Mouse (Mus musculus) stomach, embryonic 14.5 days (tissue): ENCODE results near the gene Tmem221. TPM values are rescaled to one million over a fixed set of nuclear protein-coding genes. Genes with fewer than 3 reads are reported as not detected.

Experiments
- ATAC-seq: fragments of 200-750 bp; cut with Nextera tagmentation; 2 replicates; pipeline ENCODE4 v1.8.0; 2017; ENCODE audit warnings: low read depth, moderate TSS enrichment; ENCODE audit not compliant: insufficient number of reproducible peaks, insufficient read depth, low FRiP score
- H3K27ac ChIP-seq: fragments of 300-500 bp; sonication (generic); 2 replicates; pipeline ENCODE4 v1.5.1; 2014; ENCODE audit warnings: mild to moderate bottlenecking, low read length, moderate library complexity, mixed read lengths
- H3K27me3 ChIP-seq: fragments of 300-500 bp; sonication (generic); 2 replicates; pipeline ENCODE4 v1.6.1; 2014; ENCODE audit warnings: low read length, control low read depth, mixed read lengths; ENCODE audit not compliant: control insufficient read depth, insufficient read depth
- H3K36me3 ChIP-seq: fragments of 300-500 bp; sonication (generic); 2 replicates; pipeline ENCODE4 v1.6.1; 2014; ENCODE audit warnings: mild to moderate bottlenecking, control low read depth, low read length, moderate library complexity, mixed read lengths; ENCODE audit not compliant: control insufficient read depth, insufficient read depth
- H3K4me1 ChIP-seq: fragments of 300-500 bp; sonication (generic); 2 replicates; pipeline ENCODE4 v1.6.1; 2014; ENCODE audit warnings: low read length, control low read depth, mixed read lengths; ENCODE audit not compliant: control insufficient read depth, insufficient read depth
- H3K4me2 ChIP-seq: fragments of 300-500 bp; sonication (generic); replicated peaks from 2 replicates; pipeline ENCODE4 v1.6.1; 2014; ENCODE audit warnings: low read depth, low read length, control low read depth
- H3K4me3 ChIP-seq: fragments of 300-500 bp; sonication (generic); 2 replicates; pipeline ENCODE4 v1.5.1; 2014; ENCODE audit warnings: low read depth, low read length, control low read depth
- H3K9ac ChIP-seq: fragments of 300-500 bp; sonication (generic); replicated peaks from 2 replicates; pipeline ENCODE4 v1.6.1; 2014; ENCODE audit warnings: low read depth, mild to moderate bottlenecking, control low read depth, low read length, moderate library complexity, mixed read lengths
- H3K9me3 ChIP-seq: fragments of 300-500 bp; sonication (generic); 2 replicates; pipeline ENCODE4 v1.6.1; 2016; ENCODE audit warnings: low read depth, low read length, control low read depth; ENCODE audit not compliant: control insufficient read depth
- WGBS: fragments of 180-500 bp; shearing (Covaris S2); extraction: QIAGEN DNeasy Blood & Tissue Kit; methylation state at CpG from one replicate; pipeline ENCODE4 v1.1.7; 2014; 5-methylcytosine and 5-hydroxymethylcytosine counted together
- polyA plus RNA-seq: library from polyadenylated mRNA; unstranded; fragments of >200 nt; fragmentation: Nextera tagmentation; extraction: Ambion mirVana; gene quantifications from 2 replicates; pipeline ENCODE4 v1.2.1, GENCODE M21; 2014

The Tmem221 gene
- polyA plus RNA-seq, 1 experiment from 2014 or later = 1.4 TPM

GRCm38 (mm10) chr8:71588762-71589161, 30.1 kb upstream of the Tmem221 start:
- Histone ChIP-seq H3K36me3 (peaks cover 5% of the 10 kb centered on the region), H3K4me1 (peaks cover 16% of the 10 kb centered on the region; the same call in 1 of the 2 replicates)
- no peak for ATAC-seq

GRCm38 (mm10) chr8:71586891-71587290, 28.2 kb upstream of the Tmem221 start:
- Histone ChIP-seq H3K4me2 (no peak overlapping the region), H3K4me3 (no peak overlapping the region), H3K4me1 (peaks cover 6% of the 10 kb centered on the region; the same call in 1 of the 2 replicates), H3K9ac (no peak overlapping the region), H3K9me3 (no peaks in the 10 kb centered on the region), H3K27me3 (no peaks in the 10 kb centered on the region), H3K36me3 (peaks cover 5% of the 10 kb centered on the region), H3K27ac (no peak overlapping the region)
- WGBS = 64% methylated on average over 2 of the region's 2 CpGs
- ATAC-seq = no peak

More at GRCm38 (mm10) chr8:71588762-71589161, 30.1 kb upstream of the Tmem221 start:
- no peak overlapping the region for H3K27ac ChIP-seq
- no peak overlapping the region for H3K4me3 ChIP-seq
- no peak overlapping the region for H3K4me2 ChIP-seq
- no peaks in the 10 kb centered on the region for H3K27me3 ChIP-seq
- no peak overlapping the region for H3K9ac ChIP-seq
- 69% methylated on average over 3 of the region's 3 CpGs for WGBS
- no peaks in the 10 kb centered on the region for H3K9me3 ChIP-seq

- no peak overlapping the region for H3K9ac ChIP-seq
- H3K4me3 ChIP-seq = no peak overlapping the region
- no peak for ATAC-seq
- H3K36me3 ChIP-seq = no peaks in the 10 kb centered on the region; the same call in 1 of the 2 replicates
- no peak overlapping the region for H3K27ac ChIP-seq
- 61% methylated on average over 9 of the region's 9 CpGs for WGBS
- no peak overlapping the region for H3K4me2 ChIP-seq
- no peaks in the 10 kb centered on the region for H3K9me3 ChIP-seq
- no peaks in the 10 kb centered on the region for H3K4me1 ChIP-seq
- H3K27me3 ChIP-seq = no peaks in the 10 kb centered on the region
Measured at GRCm38 (mm10) chr8:71580201-71580600, 21.5 kb upstream of the Tmem221 start.

- no peak for ATAC-seq
- Histone ChIP-seq H3K27ac (no peak overlapping the region), H3K4me3 (no peak overlapping the region), H3K27me3 (no peaks in the 10 kb centered on the region), H3K9me3 (no peaks in the 10 kb centered on the region), H3K4me1 (no peaks in the 10 kb centered on the region), H3K9ac (no peak overlapping the region), H3K4me2 (no peak overlapping the region), H3K36me3 (no peaks in the 10 kb centered on the region; the same call in 1 of the 2 replicates)
- WGBS = 92% methylated on average over 14 of the region's 14 CpGs
Measured at GRCm38 (mm10) chr8:71579476-71579875, 20.8 kb upstream of the Tmem221 start.

GRCm38 (mm10) chr8:71579009-71579408, 20.3 kb upstream of the Tmem221 start:
- WGBS = 50% methylated on average over 1 of the region's 1 CpGs
- ATAC-seq = no peak
- no peak overlapping the region for H3K9ac ChIP-seq
- no peak overlapping the region for H3K4me3 ChIP-seq
- no peaks in the 10 kb centered on the region for H3K27me3 ChIP-seq
- H3K4me2 ChIP-seq = no peak overlapping the region
- no peak overlapping the region for H3K27ac ChIP-seq
- no peaks in the 10 kb centered on the region for H3K9me3 ChIP-seq
- no peaks in the 10 kb centered on the region for H3K4me1 ChIP-seq
- no peaks in the 10 kb centered on the region; the same call in 1 of the 2 replicates for H3K36me3 ChIP-seq

- H3K4me1 ChIP-seq = no peaks in the 10 kb centered on the region
- no peaks in the 10 kb centered on the region; the same call in 1 of the 2 replicates for H3K36me3 ChIP-seq
- no peak overlapping the region for H3K9ac ChIP-seq
- H3K9me3 ChIP-seq = no peaks in the 10 kb centered on the region
- no peaks in the 10 kb centered on the region for H3K27me3 ChIP-seq
- no peak overlapping the region for H3K4me2 ChIP-seq
- no peak for ATAC-seq
- H3K27ac ChIP-seq = no peak overlapping the region
- 76% methylated on average over 4 of the region's 4 CpGs for WGBS
- H3K4me3 ChIP-seq = no peak overlapping the region
Measured at GRCm38 (mm10) chr8:71577856-71578387, 19.3 kb upstream of the Tmem221 start.

- Histone ChIP-seq H3K36me3 (no peaks in the 10 kb centered on the region), H3K27me3 (no peaks in the 10 kb centered on the region), H3K9ac (no peak overlapping the region), H3K4me3 (no peak overlapping the region), H3K4me2 (no peak overlapping the region), H3K9me3 (no peaks in the 10 kb centered on the region), H3K27ac (no peak overlapping the region), H3K4me1 (peaks cover 6% of the 10 kb centered on the region)
- no peak for ATAC-seq
- 52% methylated on average over 1 of the region's 1 CpGs for WGBS
Measured at GRCm38 (mm10) chr8:71575020-71575419, 16.3 kb upstream of the Tmem221 start.

GRCm38 (mm10) chr8:71574426-71574825, 15.8 kb upstream of the Tmem221 start:
- H3K4me1 ChIP-seq = peaks cover 6% of the 10 kb centered on the region
- 78% methylated on average over 7 of the region's 7 CpGs for WGBS

More at GRCm38 (mm10) chr8:71574426-71574825, 15.8 kb upstream of the Tmem221 start:
- no peak overlapping the region for H3K9ac ChIP-seq
- no peak overlapping the region for H3K4me2 ChIP-seq
- no peak overlapping the region for H3K27ac ChIP-seq
- no peaks in the 10 kb centered on the region for H3K9me3 ChIP-seq
- no peak overlapping the region for H3K4me3 ChIP-seq
- ATAC-seq = no peak
- H3K36me3 ChIP-seq = no peaks in the 10 kb centered on the region
- H3K27me3 ChIP-seq = no peaks in the 10 kb centered on the region
